Mouse (Mus musculus) large intestine, adult 2 months (tissue): ENCODE results near the gene Rims4. TPM values are rescaled to one million over a fixed set of nuclear protein-coding genes. Genes with fewer than 3 reads are reported as not detected.

ENCODE experiments used
- DNase-seq: peaks from one replicate; pipeline ENCODE4 v3.0.0-alpha.2; 2012; ENCODE audit warnings: low read depth, low spot score
- WGBS: fragments of 180-500 bp; shearing (Covaris S2); methylation state at CpG from one replicate; pipeline ENCODE4 v1.1.7; 2018; 5-methylcytosine and 5-hydroxymethylcytosine counted together
- polyA plus RNA-seq: library from polyadenylated mRNA; depleted of rRNA; stranded (reverse); fragments of >200 nt; gene quantifications from 2 replicates; pipeline ENCODE4 v1.2.3, GENCODE M21; 2012

The Rims4 gene
- polyA plus RNA-seq, 1 experiment, result 0.12 TPM

DNA sequence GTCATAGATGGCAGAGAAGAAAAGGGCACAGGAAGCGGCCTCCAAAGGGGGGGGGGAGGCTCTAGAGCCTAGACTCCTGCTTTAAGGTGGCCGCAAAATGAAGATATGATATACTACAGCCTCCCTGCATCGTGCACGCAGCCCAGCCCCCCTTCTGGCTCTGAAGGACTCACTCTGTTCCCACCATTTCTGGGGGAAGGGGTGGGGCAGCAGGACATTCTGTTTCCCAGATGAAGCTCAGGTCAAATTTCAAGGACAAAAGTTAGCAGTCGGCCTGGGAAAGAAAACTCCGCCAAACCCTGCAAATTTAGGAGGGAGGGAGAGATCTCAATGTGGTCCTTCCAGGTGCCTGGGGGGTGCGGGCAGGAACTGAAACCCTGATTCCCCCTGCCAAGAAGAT, 4.8 kb downstream of the Rims4 start:
- DNase-seq, result no peak
- WGBS, result 61% methylated on average over 7 of the region's 7 CpGs

- WGBS, result 75% methylated on average over 14 of the region's 14 CpGs
- no peak for DNase-seq
Measured at GRCm38 (mm10) chr2:163911826-163912444, 6.5 kb downstream of the Rims4 start.

GRCm38 (mm10) chr2:163909604-163910003, 8.9 kb downstream of the Rims4 start:
- 60% methylated on average over 7 of the region's 7 CpGs for WGBS
- no peak for DNase-seq

DNA sequence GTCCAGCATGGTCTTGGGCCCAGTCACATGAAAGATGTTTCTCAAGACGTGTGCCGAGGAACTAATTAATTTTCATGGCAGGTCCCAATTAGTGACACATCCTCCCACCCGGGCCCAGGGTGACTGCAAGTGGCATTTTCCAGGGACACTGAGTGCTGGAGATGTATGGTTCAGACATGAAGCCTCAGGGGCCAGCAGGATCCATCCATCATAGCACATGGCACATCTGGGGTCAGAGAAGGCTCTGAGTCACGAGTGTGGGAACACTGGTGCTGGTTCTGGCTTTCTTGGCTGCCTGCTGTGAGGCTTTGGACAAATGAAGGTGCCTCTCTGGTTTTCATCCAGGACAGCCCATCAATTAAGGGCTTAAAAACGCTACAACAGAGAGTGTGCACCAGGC, 11.4 kb downstream of the Rims4 start:
- 89% methylated on average over 5 of the region's 5 CpGs for WGBS
- DNase-seq, result no peak

GRCm38 (mm10) chr2:163904323-163904722, 14.2 kb downstream of the Rims4 start:
- WGBS, result 94% methylated on average over 4 of the region's 4 CpGs
- no peak for DNase-seq

GRCm38 (mm10) chr2:163903461-163903860, 15.0 kb downstream of the Rims4 start:
- WGBS, result 38% methylated on average over 11 of the region's 11 CpGs
- DNase-seq, result no peak

GRCm38 (mm10) chr2:163902448-163902847, 16.0 kb downstream of the Rims4 start:
- 40% methylated on average over 4 of the region's 4 CpGs for WGBS

DNA sequence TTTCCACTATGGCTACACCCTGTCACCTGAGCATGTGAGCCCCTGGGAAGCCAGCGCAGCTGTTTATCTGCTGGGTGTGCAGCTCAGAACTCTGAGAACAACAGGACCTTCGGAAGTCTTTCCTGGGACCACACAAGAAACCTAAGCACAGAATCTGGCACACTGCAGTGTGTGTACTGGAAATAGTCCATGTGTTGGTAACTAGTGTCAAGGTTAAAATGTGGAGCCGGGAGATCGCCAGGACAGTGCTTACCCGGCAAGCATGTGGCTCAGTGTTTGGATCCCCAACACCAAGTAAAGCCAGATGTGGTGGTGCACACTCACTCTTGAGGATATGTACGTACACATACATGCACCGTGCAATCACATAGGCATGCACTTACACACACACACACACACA, 17.4 kb downstream of the Rims4 start:
- no peak for DNase-seq
- WGBS, result 64% methylated on average over 7 of the region's 7 CpGs

More at GRCm38 (mm10) chr2:163902448-163902847, 16.0 kb downstream of the Rims4 start:
- DNase-seq, result peak; percentile 39

DNA sequence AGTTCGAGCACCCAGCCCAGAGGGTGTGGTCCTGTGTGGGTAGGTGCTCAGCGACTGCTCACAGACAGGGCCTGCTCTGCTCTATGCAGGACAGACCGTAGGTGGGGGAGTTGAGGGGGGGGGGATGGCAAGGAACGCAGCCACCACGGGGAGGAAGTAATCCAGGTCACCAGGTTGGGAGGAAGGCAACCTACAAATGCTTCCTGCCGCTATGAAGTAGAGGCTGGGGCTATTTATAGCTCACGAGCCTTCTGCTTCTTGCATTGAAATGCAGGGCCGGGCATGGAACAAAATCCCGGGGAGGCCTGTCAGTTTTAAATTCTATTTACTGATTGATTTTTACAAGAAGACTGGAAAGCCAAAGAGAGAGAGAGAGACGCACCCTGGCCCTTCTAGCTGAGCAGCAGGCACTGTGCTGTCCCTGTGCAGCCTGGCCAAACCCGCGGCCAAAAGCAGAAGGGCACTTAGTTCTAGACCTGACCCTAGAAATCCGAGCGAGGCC, 18.5 kb downstream of the Rims4 start:
- WGBS, result 28% methylated on average over 14 of the region's 14 CpGs
- no peak for DNase-seq

DNA sequence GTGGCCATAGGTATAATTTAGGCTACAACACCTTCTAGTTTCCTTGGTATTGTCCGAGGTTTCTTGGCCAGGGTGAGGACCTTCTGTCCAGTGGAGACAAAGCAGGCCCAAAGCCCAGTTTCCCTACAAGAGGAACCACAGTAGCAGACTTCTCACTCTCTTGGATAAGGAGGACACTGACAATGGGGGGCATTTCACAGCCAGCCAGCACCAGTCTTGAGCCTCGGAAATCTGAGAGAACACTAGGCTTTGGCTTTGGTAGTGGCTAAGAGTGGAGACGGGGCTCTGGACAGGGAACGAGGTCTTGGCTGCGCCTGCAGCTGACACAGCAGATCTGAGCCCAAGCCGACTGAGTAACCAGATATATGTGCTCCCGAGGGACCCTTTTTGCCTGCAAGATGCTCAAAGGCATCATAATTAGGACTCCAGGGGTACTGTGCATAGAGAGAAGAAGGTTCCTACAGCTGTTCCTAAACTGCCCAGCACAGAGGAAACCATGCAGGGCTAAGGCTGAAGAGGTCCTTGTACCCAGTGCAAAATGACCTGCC, 20.4 kb downstream of the Rims4 start:
- no peak for DNase-seq
- 78% methylated on average over 7 of the region's 7 CpGs for WGBS

DNA sequence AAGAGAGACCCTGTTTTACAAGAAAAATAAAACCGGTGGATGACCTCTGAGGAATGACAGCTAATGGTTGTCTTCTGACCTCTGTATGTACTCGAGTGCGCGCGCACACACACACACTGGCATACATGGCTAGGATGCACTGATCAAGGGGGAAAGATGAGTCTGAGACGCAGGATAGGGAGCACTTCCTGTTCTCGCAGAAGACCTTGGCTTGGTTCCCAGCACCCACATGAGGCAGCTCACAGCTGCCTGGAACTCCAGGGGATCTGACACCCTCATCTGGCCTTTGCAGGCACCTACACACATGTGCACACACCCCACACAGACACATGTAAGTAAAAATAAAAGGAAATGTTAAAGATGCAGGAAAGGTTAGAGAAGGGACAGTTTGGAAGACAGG, 21.5 kb downstream of the Rims4 start:
- DNase-seq, result no peak
- 83% methylated on average over 7 of the region's 7 CpGs for WGBS

- 61% methylated on average over 2 of the region's 2 CpGs for WGBS
- no peak for DNase-seq
Measured at GRCm38 (mm10) chr2:163895156-163895555, 23.3 kb downstream of the Rims4 start.

DNA sequence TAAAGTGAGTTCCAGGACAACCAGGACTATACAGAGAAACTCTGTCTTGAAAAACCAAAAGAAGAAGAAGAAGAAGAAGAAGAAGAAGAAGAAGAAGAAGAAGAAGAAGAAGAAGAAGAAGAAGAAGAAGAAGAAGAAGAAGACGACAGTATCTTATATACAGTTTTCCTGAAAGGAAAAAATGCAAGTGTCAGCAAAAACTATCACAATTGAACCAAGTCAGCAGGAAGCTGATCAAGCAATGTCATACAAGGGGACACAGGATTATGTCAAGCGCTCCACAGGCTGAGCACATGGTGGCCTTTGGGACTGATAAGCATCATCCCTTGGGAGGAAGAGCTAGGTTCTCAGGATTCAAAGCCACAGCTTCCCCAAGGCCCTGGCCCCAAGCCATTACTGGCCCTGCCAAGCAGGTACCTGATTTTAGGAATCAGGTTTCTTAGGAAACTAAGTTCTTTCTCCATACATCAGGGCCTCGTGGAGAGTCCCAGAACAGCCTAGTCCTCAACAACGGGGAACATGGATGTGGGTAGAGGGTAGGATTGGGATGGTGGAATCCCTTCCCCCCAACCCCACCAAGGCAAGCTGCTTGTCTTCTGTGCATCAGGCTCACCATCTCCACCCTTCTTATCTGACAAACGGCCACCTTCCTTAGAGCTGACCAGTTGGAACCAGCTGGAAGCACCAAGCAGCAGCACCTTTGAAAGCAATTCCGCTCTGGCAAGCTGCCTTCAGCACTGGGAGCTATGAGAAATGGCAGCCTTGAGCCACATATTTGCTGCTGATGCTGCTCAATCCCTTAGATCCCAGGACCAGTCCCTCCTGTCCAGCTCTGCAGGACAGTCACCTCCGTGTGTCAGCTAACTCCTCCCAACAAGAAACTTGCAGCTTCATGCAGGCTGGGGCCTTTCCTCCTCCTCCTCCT, 24.8 kb downstream of the Rims4 start:
- DNase-seq, result no peak
- WGBS, result 63% methylated on average over 7 of the region's 7 CpGs

GRCm38 (mm10) chr2:163891271-163891670, 27.2 kb downstream of the Rims4 start:
- WGBS, result 95% methylated on average over 11 of the region's 11 CpGs
- no peak for DNase-seq

DNA sequence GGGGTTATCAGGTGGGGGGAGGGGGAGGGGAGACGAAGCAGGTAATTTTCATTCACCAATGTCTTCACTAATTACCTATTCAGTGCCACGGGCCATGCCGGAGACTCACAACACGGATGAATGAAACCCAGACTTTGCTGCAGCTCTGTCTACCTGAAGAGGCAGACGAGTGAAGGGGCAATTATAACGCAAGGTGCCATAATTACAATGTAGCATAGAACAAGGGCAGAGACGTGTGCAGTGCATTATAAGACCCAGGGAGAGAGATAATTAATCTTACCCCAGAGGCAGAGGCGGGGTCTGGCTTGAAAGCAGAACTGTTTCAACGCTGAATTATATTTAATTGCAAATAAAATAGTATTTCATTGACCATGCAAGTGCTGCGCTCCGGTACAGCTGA, 27.9 kb downstream of the Rims4 start:
- WGBS, result 76% methylated on average over 11 of the region's 11 CpGs

GRCm38 (mm10) chr2:163889411-163889810, 29.1 kb downstream of the Rims4 start:
- no peak for DNase-seq
- WGBS, result 32% methylated on average over 6 of the region's 6 CpGs

More for the DNA sequence above, 27.9 kb downstream of the Rims4 start:
- no peak for DNase-seq

- DNase-seq, result no peak
- 69% methylated on average over 17 of the region's 17 CpGs for WGBS
Measured at GRCm38 (mm10) chr2:163882859-163883652, 35.4 kb downstream of the Rims4 start.

DNA sequence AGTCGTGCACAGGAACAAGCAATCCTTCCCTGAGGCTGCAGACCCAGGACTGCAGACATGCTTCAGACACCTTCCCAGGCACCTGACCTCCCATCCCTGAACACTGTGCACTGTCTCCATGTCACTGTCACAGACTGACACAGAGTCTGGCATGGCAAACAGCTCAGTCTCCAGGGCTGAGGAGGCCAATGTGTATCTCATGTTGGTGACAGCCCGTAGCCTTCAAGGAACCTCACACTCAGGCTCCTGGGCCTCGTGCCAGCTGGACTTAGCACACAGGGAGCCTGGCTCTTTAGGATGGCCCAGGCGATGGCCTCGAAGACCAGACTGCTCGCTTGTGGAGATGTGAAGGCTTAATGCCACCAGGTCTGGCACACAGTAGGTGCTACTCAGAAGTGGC, 37.6 kb downstream of the Rims4 start:
- no peak for DNase-seq

GRCm38 (mm10) chr2:163876830-163877498, 41.5 kb downstream of the Rims4 start:
- DNase-seq, result no peak
- 70% methylated on average over 14 of the region's 14 CpGs for WGBS

More for the DNA sequence above, 37.6 kb downstream of the Rims4 start:
- 54% methylated on average over 6 of the region's 6 CpGs for WGBS
